Mouse (Mus musculus) gastrocnemius, adult 8-10 months (tissue): ENCODE measurements around the gene Lrrc8b. TPM values are rescaled to one million over a fixed set of nuclear protein-coding genes. Genes with fewer than 3 reads are reported as not detected.
A peak's percentile ranks its signal among the peaks of the same experiment; 100 is the strongest.

Experiments used
- DNase-seq, 2 experiments: peaks; one replicate each; pipeline ENCODE4 v3.0.0; 2022; ENCODE audit warnings: low spot score in 2 of 2
- total RNA-seq, 4 experiments: library from RNA; stranded (reverse); gene quantifications; 2 replicates each; pipeline ENCODE4 v1.2.4; 2022

Gene Lrrc8b
- total RNA-seq, 4 experiments from 2014 or later = 0.91 to 1.7 (median 1.3) TPM

DNA sequence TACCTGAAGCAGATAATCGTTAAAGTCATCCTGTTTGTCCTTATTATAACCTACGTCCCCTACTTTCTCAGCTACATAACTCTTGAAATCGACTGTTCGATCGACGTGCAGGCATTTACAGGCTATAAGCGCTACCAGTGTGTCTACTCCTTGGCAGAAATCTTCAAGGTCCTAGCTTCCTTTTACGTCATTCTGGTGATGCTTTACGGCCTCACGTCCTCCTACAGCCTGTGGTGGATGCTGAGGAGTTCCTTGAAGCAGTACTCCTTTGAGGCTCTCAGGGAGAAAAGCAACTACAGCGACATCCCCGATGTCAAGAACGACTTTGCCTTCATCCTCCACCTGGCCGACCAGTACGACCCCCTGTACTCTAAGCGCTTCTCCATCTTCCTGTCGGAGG is 65.0 kb downstream of the Lrrc8b start:
- DNase-seq = no peak

DNA sequence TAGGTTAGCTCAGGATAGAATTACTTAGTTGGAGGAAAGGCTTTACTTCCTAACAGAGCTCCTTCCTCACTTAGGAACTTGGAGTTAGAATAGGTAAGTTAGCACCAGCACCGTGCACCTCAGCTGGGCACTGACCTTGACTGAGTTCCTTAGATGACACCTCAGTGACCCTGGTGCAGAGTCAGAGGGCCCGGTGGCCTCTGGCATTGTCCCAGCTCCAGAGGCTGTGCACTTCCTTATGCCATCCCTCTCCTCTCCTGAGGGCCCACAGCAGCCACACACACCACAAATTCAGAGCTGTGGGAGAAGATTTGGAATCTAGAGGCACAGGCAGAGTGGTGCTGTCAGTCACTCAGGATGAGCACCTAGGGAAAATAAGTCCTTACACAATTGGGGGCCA is 68.1 kb downstream of the Lrrc8b start:
- no peak for DNase-seq

DNA sequence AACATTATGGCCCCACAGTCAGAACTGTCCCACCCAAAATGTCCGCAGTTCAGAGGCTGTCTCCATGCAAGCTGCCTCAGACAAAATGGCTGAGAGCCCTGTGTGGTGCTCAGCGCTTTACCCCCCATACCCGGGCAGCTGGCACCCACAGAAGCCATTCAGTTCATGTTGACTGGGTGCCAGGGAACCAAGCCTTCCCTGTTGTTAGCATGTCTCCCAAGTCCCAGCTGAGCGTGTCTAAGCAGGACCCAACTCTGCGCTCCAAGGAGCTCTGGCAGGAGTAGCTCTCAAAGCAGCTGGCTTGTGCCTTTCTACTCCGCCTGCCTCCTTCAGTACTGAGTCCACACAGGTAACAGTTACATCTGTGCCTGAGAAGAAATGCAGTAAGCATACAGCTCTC is 68.7 kb downstream of the Lrrc8b start:
- DNase-seq = no peak

DNA sequence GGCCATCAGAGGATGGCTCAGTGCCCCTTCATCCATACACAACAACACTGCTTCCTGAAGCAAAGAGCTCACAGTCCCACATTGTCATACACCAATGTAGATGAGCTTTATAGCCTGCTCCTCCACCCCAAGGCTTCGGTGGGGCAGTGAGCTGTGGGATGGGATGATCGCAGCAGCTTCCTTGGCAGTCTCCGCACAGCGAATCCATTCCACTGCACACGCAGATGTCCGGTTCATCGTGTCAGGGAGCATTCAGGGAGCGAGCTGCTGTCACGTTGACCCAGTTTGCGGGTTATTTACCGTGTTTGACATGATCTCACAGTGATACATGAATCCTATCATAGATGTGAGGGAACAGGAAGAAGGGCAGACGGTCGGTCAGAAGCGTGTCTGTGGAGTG is 69.3 kb downstream of the Lrrc8b start:
- DNase-seq = no peak

DNA sequence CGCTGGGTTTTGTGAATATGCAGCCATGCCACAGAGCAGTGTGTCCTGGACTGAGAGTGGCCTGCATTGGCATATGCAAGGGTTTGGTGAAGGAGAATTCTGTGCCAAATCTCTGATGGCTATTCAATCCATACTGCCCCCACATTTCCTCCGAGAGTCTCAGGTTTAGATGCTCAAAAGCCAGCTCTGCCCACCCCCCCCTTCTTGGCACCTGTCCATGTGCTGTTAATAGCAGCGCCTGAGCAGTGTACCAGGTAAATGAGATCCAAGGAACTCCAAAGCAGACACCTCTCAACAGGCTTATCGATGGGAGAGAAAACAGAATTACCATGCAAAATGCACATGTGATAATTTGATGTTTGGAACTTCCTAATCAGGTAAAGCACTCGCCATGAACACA is 74.6 kb downstream of the Lrrc8b start:
- no peak for DNase-seq

DNA sequence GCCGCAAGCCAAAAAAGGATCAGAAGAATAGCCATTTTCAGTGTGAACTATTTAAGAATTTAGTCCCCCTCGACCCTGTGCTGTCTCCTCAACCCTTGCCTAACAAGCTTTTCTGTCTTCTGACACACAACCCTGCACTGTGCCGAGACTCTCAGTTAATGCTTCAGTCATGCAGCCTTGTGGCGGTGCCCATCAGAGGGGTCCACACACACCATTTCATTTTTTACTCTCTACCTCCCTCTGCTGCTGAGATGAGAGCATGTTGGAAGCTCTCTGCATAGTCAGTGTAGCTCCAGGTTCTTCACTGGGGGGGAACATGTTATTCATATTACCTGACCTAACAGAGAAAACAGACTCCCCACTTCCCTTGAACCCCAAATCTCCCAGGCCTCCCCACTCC is 75.8 kb downstream of the Lrrc8b start:
- DNase-seq = no peak

DNA sequence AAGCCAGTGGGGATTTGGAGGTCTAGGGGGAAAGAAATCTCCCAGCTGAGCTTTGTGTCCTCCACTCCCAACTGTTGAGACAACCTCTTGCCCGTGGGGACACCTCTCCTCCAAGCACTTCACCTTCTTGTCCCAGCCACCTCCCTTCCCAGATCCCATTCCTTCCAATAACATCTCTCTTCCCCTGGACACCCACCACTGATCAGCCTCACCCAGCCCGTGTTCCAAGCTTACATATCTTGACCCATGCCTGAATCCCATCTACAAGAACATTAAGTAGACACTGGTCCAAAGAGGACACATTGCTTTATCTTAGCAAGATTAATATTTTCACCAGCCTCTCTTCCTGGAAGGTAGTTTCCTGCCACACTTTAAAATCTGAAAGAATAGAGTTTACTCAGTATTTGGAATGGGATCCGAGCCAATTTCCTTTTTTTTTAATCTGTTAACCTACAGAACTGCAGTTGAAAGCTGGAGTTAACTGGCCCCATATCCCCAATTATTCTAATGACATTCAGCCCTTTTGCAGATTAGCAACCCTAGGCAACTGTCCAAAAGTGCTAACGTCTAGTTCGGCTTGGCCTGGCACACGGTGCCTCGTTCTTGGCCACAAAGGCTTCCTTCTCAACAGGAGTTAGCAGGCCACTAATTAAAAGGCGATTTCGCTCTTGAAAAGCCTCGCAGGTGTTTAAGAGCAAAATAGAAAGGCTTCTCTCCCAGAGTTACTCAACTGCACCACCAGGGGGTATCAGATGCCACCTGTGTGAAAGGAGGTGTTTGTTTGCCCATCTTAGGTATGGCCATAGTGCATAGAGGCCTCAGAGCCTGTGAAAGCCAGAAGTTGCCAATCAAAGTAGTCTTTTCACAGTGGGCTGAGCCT is 77.0 kb downstream of the Lrrc8b start:
- no peak for DNase-seq

DNA sequence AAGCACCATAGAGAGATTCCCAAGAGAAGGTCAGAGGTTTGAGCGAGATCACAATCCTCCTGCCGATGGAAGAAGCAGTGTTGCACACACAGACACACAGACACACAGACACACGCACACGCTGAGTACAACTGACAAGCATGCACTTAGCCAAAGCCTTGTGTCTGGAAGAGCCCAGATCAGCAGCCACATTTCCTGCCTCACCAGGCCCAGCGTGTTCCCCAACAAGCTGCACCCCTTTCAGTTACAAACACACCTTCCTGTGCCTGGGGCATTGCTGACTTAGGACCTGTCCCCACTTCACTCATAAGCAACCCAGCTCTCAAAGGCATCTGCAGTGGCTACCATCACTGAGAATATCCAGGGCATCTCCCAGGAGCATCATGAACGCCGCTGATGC is 77.8 kb downstream of the Lrrc8b start:
- no peak for DNase-seq

DNA sequence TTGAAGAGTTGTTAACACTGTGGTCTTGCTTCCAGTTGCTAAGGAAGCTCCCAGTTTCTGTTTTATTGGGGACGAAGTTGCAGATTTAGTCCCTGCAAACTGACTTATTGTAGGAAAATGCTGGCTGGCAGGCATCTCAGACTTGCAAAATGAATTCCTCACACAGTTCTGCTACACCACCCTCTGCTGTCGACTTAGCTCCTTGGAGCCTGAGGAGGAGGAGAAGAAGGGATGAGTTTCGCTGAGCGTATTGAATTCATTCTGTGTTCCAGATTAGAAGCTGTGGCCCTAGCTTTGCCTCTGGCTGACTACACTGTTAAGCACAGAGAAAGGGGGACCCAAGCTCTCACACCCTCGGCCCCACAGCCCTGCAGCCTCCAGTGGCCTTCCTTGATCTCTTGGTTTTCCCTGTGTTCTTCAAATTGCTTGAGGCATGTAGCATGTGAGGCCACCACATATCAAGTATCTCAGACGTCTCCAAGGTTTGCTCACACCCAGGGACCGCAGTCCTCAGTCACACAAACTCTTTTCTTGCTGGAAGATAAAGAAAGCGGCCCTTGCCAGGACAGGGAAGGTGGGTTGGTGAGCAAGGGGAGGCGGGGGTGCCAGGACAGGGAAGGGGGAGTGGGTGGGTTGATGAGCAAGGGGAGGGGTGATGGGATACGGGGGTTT is 78.8 kb downstream of the Lrrc8b start:
- no peak for DNase-seq

DNA sequence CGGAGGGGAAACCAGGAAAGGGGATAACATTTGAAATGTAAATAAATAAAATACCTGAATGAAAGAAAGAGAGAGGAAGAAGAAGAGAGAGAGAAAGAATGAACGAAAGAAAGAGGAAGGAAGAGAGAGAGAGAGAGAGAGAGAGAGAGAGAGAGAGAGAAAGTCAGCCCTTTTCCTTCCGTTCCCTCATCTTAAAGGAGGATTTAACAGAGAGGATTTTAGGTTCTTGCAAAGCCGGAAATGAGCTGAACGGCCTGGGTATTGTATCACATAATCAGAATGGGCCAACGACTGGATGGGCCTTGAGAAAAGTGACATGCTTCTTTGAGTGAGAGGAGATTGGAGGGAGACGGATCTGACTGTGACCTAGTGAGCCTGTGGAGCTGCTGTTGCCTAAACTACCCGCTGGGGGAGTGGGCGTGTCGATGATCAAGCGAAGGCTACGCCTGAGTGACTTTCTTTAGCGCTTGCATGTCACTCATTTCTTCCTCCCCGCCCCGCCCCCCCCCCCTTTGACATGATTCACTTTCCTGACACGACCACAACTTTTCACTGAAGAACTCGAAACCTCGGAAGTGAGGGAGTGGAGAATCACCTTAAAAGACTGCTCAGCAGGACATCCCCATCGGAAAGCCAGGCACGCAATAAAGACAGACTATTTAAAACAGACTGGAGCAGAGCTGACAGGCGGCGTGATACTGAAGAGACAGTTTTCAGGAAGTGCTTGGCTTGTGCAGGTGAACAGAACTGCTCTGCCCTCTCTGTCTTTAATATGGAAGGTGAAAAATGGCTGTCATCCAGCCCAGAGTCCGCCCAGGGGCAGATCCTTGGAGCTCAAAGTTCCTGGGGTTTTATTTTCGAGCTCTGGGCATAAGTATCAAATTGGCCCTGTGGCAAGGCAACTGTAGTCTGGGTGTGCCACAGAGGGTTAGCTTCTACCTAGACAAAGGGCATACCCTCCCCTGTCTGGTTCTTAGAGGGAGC is 79.6 kb downstream of the Lrrc8b start:
- peak; percentile 45 to 57 for DNase-seq

DNA sequence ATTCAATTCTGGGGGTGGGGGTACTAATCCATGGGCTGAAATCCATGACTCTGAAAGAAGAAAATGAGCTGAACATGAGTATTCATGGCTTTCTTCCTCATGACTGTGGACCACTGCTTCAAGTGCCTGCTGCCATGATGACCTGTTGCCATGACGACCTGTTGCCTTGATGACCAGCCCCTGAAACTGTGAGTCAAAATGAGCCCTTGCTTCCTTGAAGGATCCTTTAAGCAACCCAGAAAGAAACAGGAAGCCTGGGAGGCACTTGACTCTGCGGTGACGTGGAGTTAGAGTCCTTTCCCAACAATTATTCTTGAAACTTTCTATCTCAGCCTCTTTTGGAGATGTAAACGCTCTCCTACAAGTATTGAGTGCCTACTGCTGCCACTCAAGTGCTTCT is 80.6 kb downstream of the Lrrc8b start:
- DNase-seq = no peak

DNA sequence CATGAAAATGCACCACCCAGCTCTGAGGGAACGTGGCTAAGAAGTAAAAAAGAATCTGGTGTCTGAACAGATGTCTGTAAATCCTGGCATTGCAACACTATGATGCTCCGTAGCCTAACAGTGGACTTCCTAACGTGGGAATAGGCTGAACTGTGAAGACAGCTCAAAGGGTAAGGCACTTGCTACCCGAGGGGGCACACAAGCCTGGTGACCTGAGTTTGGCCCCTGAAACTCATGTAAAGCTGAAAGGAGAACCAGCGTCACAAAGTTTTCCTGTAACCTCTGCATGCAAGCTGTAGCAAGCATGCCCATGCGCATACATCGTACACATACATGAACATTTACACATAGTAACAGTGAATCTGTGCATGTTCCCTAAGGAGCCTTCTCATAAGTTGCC is 81.0 kb downstream of the Lrrc8b start:
- no peak for DNase-seq

DNA sequence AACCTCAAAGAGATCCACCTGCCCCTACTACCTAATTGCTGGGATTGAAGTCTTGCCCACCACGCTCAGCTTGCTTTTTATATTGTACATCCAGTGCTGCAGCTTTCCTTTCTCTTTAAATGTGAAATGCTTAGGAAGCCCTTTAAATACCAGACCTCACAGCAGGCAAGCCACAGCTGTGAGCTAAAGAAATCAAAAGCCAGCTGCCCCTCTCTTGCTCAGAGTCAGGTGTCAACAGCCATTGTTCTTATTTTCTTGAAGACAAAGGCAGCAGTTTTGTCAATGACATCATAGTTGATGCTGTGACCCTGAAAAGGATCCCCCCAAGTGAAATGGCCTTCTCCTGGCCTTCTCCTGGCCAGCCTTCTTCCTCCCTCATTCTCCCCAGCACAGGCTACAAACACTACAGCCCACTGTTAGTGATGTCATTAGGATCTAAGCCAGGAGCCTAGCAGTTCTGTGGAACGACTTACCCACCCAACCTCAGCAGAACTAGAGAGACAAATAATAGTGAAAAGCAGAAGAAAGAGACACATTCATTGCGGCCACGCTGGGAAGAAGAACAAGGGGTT is 82.9 kb downstream of the Lrrc8b start:
- DNase-seq = no peak

DNA sequence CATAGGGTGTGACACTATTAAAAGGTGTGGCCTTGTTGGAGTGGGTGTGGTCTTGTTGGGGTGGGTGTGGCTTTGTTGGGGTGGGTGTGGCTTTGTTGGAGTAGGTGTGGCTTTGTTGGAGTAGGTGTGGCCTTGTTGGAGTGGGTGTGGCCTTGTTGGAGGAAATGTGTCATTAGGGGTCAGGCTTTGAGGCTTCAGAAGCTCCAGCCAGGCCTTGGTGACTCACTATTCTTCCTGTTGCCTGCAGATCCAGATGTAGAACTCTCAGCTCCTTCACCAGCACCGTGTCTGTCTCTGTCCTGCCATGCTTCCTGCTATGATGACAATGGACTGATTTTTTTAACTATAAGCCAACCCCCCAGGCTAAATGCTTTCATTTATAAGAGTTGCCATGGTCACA is 83.8 kb downstream of the Lrrc8b start:
- DNase-seq = no peak

DNA sequence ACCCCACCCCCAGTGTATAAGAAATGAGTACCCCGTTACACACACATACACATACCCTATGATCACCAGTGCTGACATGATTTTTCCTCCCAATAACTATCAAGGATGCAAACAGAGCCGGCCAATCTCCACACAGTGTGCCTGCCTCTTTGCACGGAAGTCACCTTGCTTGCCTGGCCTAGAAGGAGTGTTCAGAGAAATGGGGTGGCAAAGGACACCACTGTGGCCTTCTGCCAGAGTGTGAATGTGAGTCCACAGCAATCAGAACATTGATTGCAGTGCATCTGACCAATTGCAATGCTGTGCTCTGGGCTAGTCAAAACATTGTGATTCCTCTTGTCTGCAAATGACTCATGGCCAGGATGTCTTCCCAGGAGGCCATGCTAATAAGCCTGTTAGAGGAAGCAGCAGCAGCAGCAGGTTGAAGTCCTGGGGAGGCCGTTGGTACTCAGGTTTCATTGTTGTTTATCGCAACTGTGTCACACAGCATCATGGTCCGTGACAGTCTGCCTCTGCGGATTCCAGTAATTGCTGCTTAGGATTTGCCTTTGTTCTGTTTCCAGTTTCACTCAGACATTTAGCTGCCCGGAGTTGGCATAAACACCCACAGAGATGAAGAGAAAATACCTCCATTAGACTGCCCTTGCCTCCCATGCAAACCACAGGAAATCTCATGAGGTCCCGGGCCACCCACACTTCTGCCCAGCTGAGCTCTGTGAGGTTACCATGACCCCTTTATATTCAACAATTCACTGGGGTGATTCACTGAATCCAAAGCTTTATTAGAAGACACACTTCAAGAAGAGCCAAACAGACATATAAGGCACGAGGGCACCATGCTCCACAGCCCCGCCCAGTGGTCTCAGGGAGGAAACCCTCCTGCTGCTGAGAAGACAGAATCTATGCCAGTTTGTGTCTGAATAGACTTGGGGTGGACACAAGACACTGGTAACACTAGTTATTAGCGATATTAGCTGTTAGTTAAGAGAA is 84.9 kb downstream of the Lrrc8b start:
- DNase-seq = no peak

DNA sequence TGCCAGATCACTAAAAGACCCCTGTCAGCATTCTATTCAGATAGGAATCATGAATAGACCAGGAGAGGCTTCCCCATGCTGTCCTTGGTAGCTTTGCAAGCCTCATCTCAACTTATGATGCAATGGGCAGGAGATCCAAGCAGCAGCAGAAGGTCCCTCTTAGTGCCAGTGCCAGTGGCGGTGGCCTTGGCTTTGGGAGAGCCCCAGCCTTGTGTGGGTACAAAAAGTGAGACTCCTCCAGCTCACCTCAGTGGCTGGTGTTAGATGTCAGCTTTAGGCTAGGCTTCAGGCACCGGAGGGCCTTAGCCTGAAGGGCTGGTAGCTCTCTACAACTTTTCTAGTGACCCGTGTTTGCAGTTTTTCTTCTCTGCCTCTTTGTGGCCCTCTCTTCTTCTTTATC is 85.6 kb downstream of the Lrrc8b start:
- no peak for DNase-seq

DNA sequence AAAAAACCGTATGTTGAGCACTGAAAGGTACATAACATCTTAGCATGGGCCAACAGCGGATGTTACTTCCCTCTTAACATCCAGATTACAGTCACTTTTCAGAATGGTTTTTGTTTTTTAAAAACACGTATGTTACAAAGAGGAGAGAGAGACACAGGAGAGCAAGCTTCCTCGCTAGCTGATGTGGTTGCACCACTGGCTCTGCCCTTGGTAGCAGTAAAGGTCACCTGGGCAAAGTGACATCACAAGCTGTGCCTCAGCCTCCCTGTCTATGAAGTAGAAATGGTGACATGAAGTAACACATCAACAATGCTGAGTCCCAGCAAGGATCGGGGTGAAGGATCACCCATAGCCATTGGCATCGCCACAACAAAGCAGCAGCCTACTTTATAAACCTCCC is 93.2 kb downstream of the Lrrc8b start:
- DNase-seq = no peak

DNA sequence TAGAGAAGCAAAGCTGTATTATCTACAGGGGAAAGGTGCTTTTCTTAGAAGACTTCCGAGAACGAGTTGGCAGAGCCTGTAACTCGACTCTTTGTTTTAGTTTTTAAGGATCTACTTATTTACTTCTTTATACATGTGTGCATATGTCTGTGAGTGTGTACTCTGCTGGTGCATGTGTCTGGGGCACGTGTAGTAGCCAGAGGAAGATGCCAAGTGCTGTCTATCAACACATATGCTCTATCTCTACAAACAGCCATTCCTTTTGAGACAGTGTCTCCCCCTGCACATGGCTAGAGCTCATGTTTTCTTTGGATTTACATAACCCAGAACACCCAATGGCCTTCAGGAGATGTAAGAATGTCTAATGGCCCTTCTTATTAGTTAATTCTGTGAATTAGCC is 96.7 kb downstream of the Lrrc8b start:
- no peak for DNase-seq

DNA sequence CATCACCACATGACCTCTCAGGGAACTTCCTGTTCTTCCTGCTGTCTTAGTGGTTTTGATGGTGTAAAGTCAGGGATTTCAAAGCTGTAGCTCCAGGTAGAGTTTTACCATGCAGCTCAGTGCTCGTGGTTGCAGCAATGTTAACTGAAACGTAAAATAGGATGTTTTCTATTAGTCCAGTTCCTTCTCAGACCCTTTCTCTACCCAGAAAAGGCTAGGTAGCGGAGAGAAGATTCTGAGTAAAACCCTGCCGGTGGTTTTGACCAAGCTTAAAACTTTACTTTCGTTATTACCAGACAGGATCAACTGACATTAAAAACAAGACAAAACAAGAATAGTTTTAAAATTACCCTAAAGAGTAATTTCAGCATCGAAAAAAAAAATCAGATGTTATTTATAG is 100.0 kb downstream of the Lrrc8b start:
- no peak for DNase-seq

DNA sequence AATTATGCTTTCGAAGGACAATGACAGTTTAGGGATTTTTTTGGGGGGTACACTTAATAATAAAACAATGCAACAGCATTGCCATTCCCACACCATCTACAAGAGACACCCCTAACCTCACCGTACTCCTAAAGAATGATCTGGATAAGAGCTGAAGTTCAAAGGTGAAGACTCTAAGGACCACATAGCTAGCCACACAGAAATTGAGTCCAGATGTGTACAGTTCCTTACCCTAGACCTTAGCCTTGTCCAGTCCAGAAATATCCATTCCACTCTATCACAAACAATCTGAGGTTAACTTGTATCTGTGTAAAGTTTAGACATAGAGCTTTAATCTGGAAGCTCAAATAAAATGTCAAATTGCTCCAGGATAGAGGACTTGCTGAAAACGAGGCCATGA is 100.7 kb downstream of the Lrrc8b start:
- no peak for DNase-seq
